Mouse (Mus musculus) MEL (cell line): ENCODE data around the gene Dusp6. TPM values are rescaled to one million over a fixed set of nuclear protein-coding genes. Genes with fewer than 3 reads are reported as not detected.

Source experiments
- DNase-seq: peaks from one replicate; pipeline ENCODE4 v3.0.0; 2011; ENCODE audit warnings: low read depth, low spot score
- H3K27ac ChIP-seq: 2 replicates; pipeline ENCODE4 v1.5.1; 2012; ENCODE audit warnings: low read depth, mild to moderate bottlenecking, control low read depth, low read length, moderate library complexity; ENCODE audit not compliant: control insufficient read depth
- H3K27me3 ChIP-seq, 2 experiments: fragments of 150-350 bp in 1 of 2; sonication (generic) in 1 of 2; 2 replicates each; pipeline ENCODE4 v1.6.1; 2012; ENCODE audit warnings: low read length in 2 of 2, mild to moderate bottlenecking in 2 of 2, improper control_type of control experiment in 1 of 2, moderate library complexity in 1 of 2; ENCODE audit not compliant: insufficient read depth in 2 of 2, control insufficient read depth in 1 of 2
- H3K36me3 ChIP-seq, 2 experiments: 2 replicates each; pipeline ENCODE4 v1.6.1; 2012 to 2014; ENCODE audit warnings: low read length in 2 of 2, improper control_type of control experiment in 1 of 2, inconsistent platforms in 1 of 2, mild to moderate bottlenecking in 1 of 2; ENCODE audit not compliant: insufficient read depth in 2 of 2, control insufficient read depth in 1 of 2
- H3K4me1 ChIP-seq, 2 experiments: fragments of 150-350 bp in 1 of 2; sonication (generic) in 1 of 2; 2 replicates each; pipeline ENCODE4 v1.6.1; 2012; ENCODE audit warnings: low read length in 2 of 2, improper control_type of control experiment in 1 of 2, mild to moderate bottlenecking in 1 of 2; ENCODE audit not compliant: insufficient read depth in 2 of 2, control insufficient read depth in 1 of 2
- H3K4me3 ChIP-seq, 2 experiments: fragments of 150-350 bp in 1 of 2; sonication (generic) in 1 of 2; 2 replicates each; pipeline ENCODE4 v1.5.1; 2012; ENCODE audit warnings: low read depth in 2 of 2, low read length in 2 of 2, mild to moderate bottlenecking in 2 of 2, moderate library complexity in 2 of 2, control low read depth in 1 of 2, improper control_type of control experiment in 1 of 2; ENCODE audit not compliant: control insufficient read depth in 1 of 2, insufficient read depth in 1 of 2
- H3K79me2 ChIP-seq: 2 replicates; pipeline ENCODE4 v1.6.1; 2012; ENCODE audit warnings: mild to moderate bottlenecking, low read length, moderate library complexity; ENCODE audit not compliant: control insufficient read depth, poor library complexity, insufficient read depth
- H3K9ac ChIP-seq: 2 replicates; pipeline ENCODE4 v1.6.1; 2012; ENCODE audit warnings: low read depth, mild to moderate bottlenecking, control low read depth, low read length, moderate library complexity; ENCODE audit not compliant: control insufficient read depth, poor library complexity, severe bottlenecking
- H3K9me3 ChIP-seq: fragments of 150-350 bp; sonication (generic); replicated peaks from 2 replicates; pipeline ENCODE4 v1.6.1; 2012; ENCODE audit warnings: mild to moderate bottlenecking, low read length, improper control_type of control experiment, moderate library complexity; ENCODE audit not compliant: insufficient read depth
- E2F4 ChIP-seq: IDR thresholded peaks from 2 replicates; pipeline ENCODE4 v1.6.1; 2011; ENCODE audit warnings: low read depth, low read length, improper control_type of control experiment, borderline replicate concordance
- ELF1 ChIP-seq: IDR thresholded peaks from 2 replicates; pipeline ENCODE4 v1.6.1; 2014; ENCODE audit warnings: low read depth, mild to moderate bottlenecking, inconsistent platforms, low read length, improper control_type of control experiment, moderate library complexity
- EP300 ChIP-seq, 2 experiments: IDR thresholded peaks; 2 replicates each; pipeline ENCODE4 v1.6.1; 2011; ENCODE audit warnings: improper control_type of control experiment in 2 of 2, low read length in 2 of 2, low read depth in 1 of 2, mild to moderate bottlenecking in 1 of 2
- ETS1 ChIP-seq: IDR thresholded peaks from 2 replicates; pipeline ENCODE4 v1.6.1; 2012; ENCODE audit warnings: low read depth, mild to moderate bottlenecking, inconsistent platforms, low read length, improper control_type of control experiment, moderate library complexity
- JUND ChIP-seq: IDR thresholded peaks from 2 replicates; pipeline ENCODE4 v1.6.1; 2011; ENCODE audit warnings: low read depth, mild to moderate bottlenecking, improper control_type of control experiment, low read length
- MAX ChIP-seq: IDR thresholded peaks from 2 replicates; pipeline ENCODE4 v1.6.1; 2011; ENCODE audit warnings: low read length, improper control_type of control experiment
- MAZ ChIP-seq: IDR thresholded peaks from 2 replicates; pipeline ENCODE4 v1.6.1; 2012; ENCODE audit warnings: low read depth, mild to moderate bottlenecking, inconsistent platforms, low read length, improper control_type of control experiment
- MEF2A ChIP-seq: IDR thresholded peaks from 2 replicates; pipeline ENCODE4 v1.6.1; 2014; ENCODE audit warnings: low read depth, mild to moderate bottlenecking, inconsistent platforms, low read length, improper control_type of control experiment; ENCODE audit not compliant: poor library complexity, insufficient replicate concordance, severe bottlenecking; ENCODE audit errors: extremely low read depth
- MYB ChIP-seq: IDR thresholded peaks from 2 replicates; pipeline ENCODE4 v1.6.1; 2011; ENCODE audit warnings: mild to moderate bottlenecking, low read depth, low read length, improper control_type of control experiment
- MYC ChIP-seq: IDR thresholded peaks from 2 replicates; pipeline ENCODE4 v1.6.1; 2011; ENCODE audit warnings: low read depth, mild to moderate bottlenecking, low read length, improper control_type of control experiment, moderate library complexity
- POLR2A ChIP-seq, 2 experiments: IDR thresholded peaks; 2 replicates each; pipeline ENCODE4 v1.6.1; 2011 to 2012; ENCODE audit warnings: low read length in 2 of 2, mild to moderate bottlenecking in 2 of 2, control low read depth in 1 of 2, improper control_type of control experiment in 1 of 2, low read depth in 1 of 2, moderate library complexity in 1 of 2; ENCODE audit not compliant: control insufficient read depth in 1 of 2, insufficient read depth in 1 of 2, poor library complexity in 1 of 2
- POLR2AphosphoS5 ChIP-seq: IDR thresholded peaks from 2 replicates; pipeline ENCODE4 v1.6.1; 2012; ENCODE audit warnings: low read depth, borderline replicate concordance, mild to moderate bottlenecking, inconsistent platforms, low read length, moderate library complexity, mixed read lengths
- RCOR1 ChIP-seq: IDR thresholded peaks from 2 replicates; pipeline ENCODE4 v1.6.1; 2012; ENCODE audit warnings: low read depth, mild to moderate bottlenecking, inconsistent platforms, low read length, improper control_type of control experiment
- TBP ChIP-seq: IDR thresholded peaks from 2 replicates; pipeline ENCODE4 v1.8.0; 2011; ENCODE audit warnings: low read depth, low read length, improper control_type of control experiment
- UBTF ChIP-seq: IDR thresholded peaks from 2 replicates; pipeline ENCODE4 v1.6.1; 2012; ENCODE audit warnings: low read depth, mild to moderate bottlenecking, inconsistent platforms, low read length, improper control_type of control experiment, moderate library complexity, borderline replicate concordance; ENCODE audit not compliant: insufficient read depth
- USF1 ChIP-seq: IDR thresholded peaks from 2 replicates; pipeline ENCODE4 v1.6.1; 2014; ENCODE audit warnings: low read depth, mild to moderate bottlenecking, inconsistent platforms, low read length, improper control_type of control experiment, moderate library complexity
- USF2 ChIP-seq, 2 experiments: IDR thresholded peaks; 2 replicates each; pipeline ENCODE4 v1.6.1; 2011 to 2012; ENCODE audit warnings: improper control_type of control experiment in 2 of 2, low read length in 2 of 2, borderline replicate concordance in 1 of 2, inconsistent platforms in 1 of 2, low read depth in 1 of 2, mild to moderate bottlenecking in 1 of 2; ENCODE audit not compliant: insufficient read depth in 1 of 2
- polyA plus RNA-seq, 2 experiments: library from polyadenylated mRNA; stranded (reverse) in 1 of 2; unstranded in 1 of 2; fragments of >175 nt in 1 of 2; fragments of >200 nt in 1 of 2; gene quantifications; 2 replicates each; pipeline versions ENCODE4 v1.2.1 to v1.2.4; 2012; ENCODE audit warnings: low replicate concordance in 2 of 2, low read depth in 1 of 2; ENCODE audit not compliant: insufficient read length in 2 of 2, insufficient read depth in 1 of 2, missing spikeins in 1 of 2
- total RNA-seq: library from RNA; depleted of rRNA; stranded (reverse); fragments of 300-350 nt; gene quantifications from 2 replicates; pipeline ENCODE4 v1.2.3, GENCODE M21; 2012

The Dusp6 gene
- total and polyA plus RNA-seq, 3 experiments, result 8.2 to 11.9 TPM; not detected in 1

DNA sequence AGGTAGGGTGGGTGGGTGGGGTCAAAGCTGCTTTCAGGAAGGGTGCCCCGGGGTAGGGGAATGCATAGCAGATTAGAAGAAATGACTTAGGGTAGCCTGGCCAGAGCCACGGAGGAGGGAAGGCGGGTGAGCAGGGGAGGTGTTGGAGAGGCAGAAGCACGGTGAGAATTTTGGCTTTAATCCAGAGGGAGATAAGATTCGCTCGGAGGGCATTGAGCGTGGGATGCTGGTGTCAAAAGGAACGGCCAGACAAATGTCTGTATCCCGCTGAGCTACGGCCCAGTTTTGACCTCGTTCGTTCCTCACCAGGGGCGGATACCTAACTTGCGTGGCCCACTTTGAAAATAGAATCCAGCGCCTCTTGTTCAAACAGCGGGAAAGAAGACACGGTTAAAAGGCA lies 23.8 kb downstream of the Dusp6 start:
- peak; percentile 18 for DNase-seq
- peaks cover 0 to 7% of the 10 kb centered on the region in 2 experiments; a peak in 2 of 4 replicates for H3K36me3 ChIP-seq
- peaks cover 0 to 12% of the 10 kb centered on the region in 2 experiments; a peak in 2 of 4 replicates for H3K4me1 ChIP-seq
- H3K9me3 ChIP-seq, result no peaks in the 10 kb centered on the region
- H3K9ac ChIP-seq, result no peak overlapping the region
- H3K27ac ChIP-seq, result no peak overlapping the region
- H3K4me3 ChIP-seq, result no peak overlapping the region
- no peak for TF ChIP-seq RCOR1
- TF ChIP-seq UBTF, result no peak
- no peak for TF ChIP-seq ETS1
- no peak for TF ChIP-seq ELF1
- TF ChIP-seq MAZ, result no peak
- TF ChIP-seq E2F4, result no peak
- no peak for TF ChIP-seq POLR2A (IDR thresholded peaks at IDR 0.05; ENCODE audit: control insufficient read depth in 1 of 2, insufficient read depth in 1 of 2, low read depth in 1 of 2, low read length in 2 of 2, poor library complexity in 1 of 2)
- no peaks in the 10 kb centered on the region for H3K79me2 ChIP-seq
- H3K27me3 ChIP-seq, result no peaks in the 10 kb centered on the region

GRCm38 (mm10) chr10:99287206-99287605 lies 24.2 kb downstream of the Dusp6 start:
- no peak overlapping the region for H3K4me3 ChIP-seq
- TF ChIP-seq POLR2AphosphoS5 (no peak), MEF2A (no peak), USF2 (IDR thresholded peaks at IDR 0.05; ENCODE audit: borderline replicate concordance in 1 of 2, insufficient read depth in 1 of 2, low read depth in 1 of 2, low read length in 2 of 2) (no peak), TBP (no peak), EP300 (IDR thresholded peaks at IDR 0.05; ENCODE audit: low read depth in 1 of 2, low read length in 2 of 2) (no peak), USF1 (no peak), MAX (no peak), JUND (no peak), MYB (no peak), ELF1 (no peak), MYC (no peak)
- H3K27me3 ChIP-seq, result no peaks in the 10 kb centered on the region
- DNase-seq, result no peak
- H3K27ac ChIP-seq, result no peak overlapping the region
- H3K9me3 ChIP-seq, result no peaks in the 10 kb centered on the region
- H3K4me1 ChIP-seq, result peaks cover 0 to 12% of the 10 kb centered on the region in 2 experiments; a peak in 2 of 4 replicates
- peaks cover 0 to 7% of the 10 kb centered on the region in 2 experiments; a peak in 2 of 4 replicates for H3K36me3 ChIP-seq
- H3K79me2 ChIP-seq, result no peaks in the 10 kb centered on the region
- H3K9ac ChIP-seq, result no peak overlapping the region
